Mouse (Mus musculus): ENCODE results near the gene Tns1. TPM values are rescaled to one million over a fixed set of nuclear protein-coding genes. Genes with fewer than 3 reads are reported as not detected.

The Tns1 gene
- polyA plus RNA-seq, 1 experiment: 111 TPM

- no peak for TF ChIP-seq CEBPB (IDR thresholded peaks at IDR 0.05; ENCODE audit: insufficient read depth, poor library complexity, severe bottlenecking)
- Histone ChIP-seq H3ac (ENCODE audit: control insufficient read depth, insufficient read length) (no peak overlapping the region), H3K4me3 (no peak overlapping the region), H3K27me3 (ENCODE audit: control insufficient read depth, insufficient read depth, insufficient read length) (no peaks in the 10 kb centered on the region), H3K79me2 (ENCODE audit: control insufficient read depth, insufficient read depth) (peaks cover 6% of the 10 kb centered on the region), H3K4me2 (ENCODE audit: low read depth) (no peak overlapping the region), H3K36me3 (ENCODE audit: control insufficient read depth, insufficient read depth) (peaks cover 37% of the 10 kb centered on the region)
These were observed 131.9 kb downstream of the Tns1 start for GRCm38 (mm10) chr1:73992201-73992938.

GRCm38 (mm10) chr1:73991226-73991625 lies 133.0 kb downstream of the Tns1 start:
- no peak overlapping the region for H3ac ChIP-seq (ENCODE audit: control insufficient read depth, insufficient read length)
- peaks cover 33% of the 10 kb centered on the region for H3K36me3 ChIP-seq (ENCODE audit: control insufficient read depth, insufficient read depth)
- no peak for TF ChIP-seq MAX (IDR thresholded peaks at IDR 0.05; ENCODE audit: low read depth)
- no peak for TF ChIP-seq REST (IDR thresholded peaks at IDR 0.05; ENCODE audit: insufficient read depth, insufficient read length)
- no peak for TF ChIP-seq TCF3 (IDR thresholded peaks at IDR 0.05; ENCODE audit: insufficient read length, low read depth)
- TF ChIP-seq USF1 (IDR thresholded peaks at IDR 0.05; ENCODE audit: low read depth): no peak
- TF ChIP-seq SRF (IDR thresholded peaks at IDR 0.05; ENCODE audit: control insufficient read depth, insufficient read length, low read depth): no peak
- no peak for TF ChIP-seq E2F4 (IDR thresholded peaks at IDR 0.05; ENCODE audit: insufficient read depth)
- no peak for TF ChIP-seq MYOG (IDR thresholded peaks at IDR 0.05; ENCODE audit: control insufficient read depth in 1 of 3, insufficient read depth in 1 of 3, insufficient read length in 2 of 3, low read depth in 2 of 3)
- no peak for TF ChIP-seq POLR2A (IDR thresholded peaks at IDR 0.05; ENCODE audit: insufficient read length, low read depth)
- TF ChIP-seq POLR2AphosphoS2 (IDR thresholded peaks at IDR 0.05; ENCODE audit: insufficient read length, low read depth): no peak
- TF ChIP-seq MYOD1 (IDR thresholded peaks at IDR 0.05; ENCODE audit: control insufficient read depth in 1 of 3, insufficient read length in 2 of 3, low read depth in 2 of 3): no peak
- no peak for TF ChIP-seq TCF12 (IDR thresholded peaks at IDR 0.05; ENCODE audit: insufficient read depth, poor library complexity, severe bottlenecking)
- no peak for TF ChIP-seq CEBPB (IDR thresholded peaks at IDR 0.05; ENCODE audit: insufficient read depth, poor library complexity, severe bottlenecking)
- H3K4me3 ChIP-seq: no peak overlapping the region
- no peaks in the 10 kb centered on the region for H3K79me2 ChIP-seq (ENCODE audit: control insufficient read depth, insufficient read depth)
- no peak overlapping the region for H3K4me2 ChIP-seq (ENCODE audit: low read depth)
- no peaks in the 10 kb centered on the region for H3K27me3 ChIP-seq (ENCODE audit: control insufficient read depth, insufficient read depth, insufficient read length)

- Histone ChIP-seq H3K36me3 (ENCODE audit: control insufficient read depth, insufficient read depth) (peaks cover 39% of the 10 kb centered on the region), H3K27me3 (ENCODE audit: control insufficient read depth, insufficient read depth, insufficient read length) (no peaks in the 10 kb centered on the region), H3K4me2 (ENCODE audit: low read depth) (no peak overlapping the region), H3K79me2 (ENCODE audit: control insufficient read depth, insufficient read depth) (no peaks in the 10 kb centered on the region), H3K4me3 (no peak overlapping the region), H3ac (ENCODE audit: control insufficient read depth, insufficient read length) (no peak overlapping the region)
- TF ChIP-seq TCF3 (IDR thresholded peaks at IDR 0.05; ENCODE audit: insufficient read length, low read depth) (no peak), MYOG (IDR thresholded peaks at IDR 0.05; ENCODE audit: control insufficient read depth in 1 of 3, insufficient read depth in 1 of 3, insufficient read length in 2 of 3, low read depth in 2 of 3) (no peak)
These were observed 134.2 kb downstream of the Tns1 start for GRCm38 (mm10) chr1:73990024-73990423.

- Histone ChIP-seq H3K79me2 (ENCODE audit: control insufficient read depth, insufficient read depth) (no peaks in the 10 kb centered on the region), H3ac (ENCODE audit: control insufficient read depth, insufficient read length) (no peak overlapping the region), H3K36me3 (ENCODE audit: control insufficient read depth, insufficient read depth) (peaks cover 48% of the 10 kb centered on the region), H3K27me3 (ENCODE audit: control insufficient read depth, insufficient read depth, insufficient read length) (no peaks in the 10 kb centered on the region), H3K4me3 (no peak overlapping the region), H3K4me2 (ENCODE audit: low read depth) (no peak overlapping the region)
- TF ChIP-seq MAX (IDR thresholded peaks at IDR 0.05; ENCODE audit: low read depth) (no peak), USF1 (IDR thresholded peaks at IDR 0.05; ENCODE audit: low read depth) (no peak)
These were observed 136.5 kb downstream of the Tns1 start for GRCm38 (mm10) chr1:73987705-73988201.

- TF ChIP-seq MAX (IDR thresholded peaks at IDR 0.05; ENCODE audit: low read depth) (no peak), USF1 (IDR thresholded peaks at IDR 0.05; ENCODE audit: low read depth) (no peak), E2F4 (IDR thresholded peaks at IDR 0.05; ENCODE audit: insufficient read depth) (no peak), SRF (IDR thresholded peaks at IDR 0.05; ENCODE audit: control insufficient read depth, insufficient read length, low read depth) (no peak)
- Histone ChIP-seq H3K4me2 (ENCODE audit: low read depth) (no peak overlapping the region), H3K4me3 (no peak overlapping the region), H3K79me2 (ENCODE audit: control insufficient read depth, insufficient read depth) (no peaks in the 10 kb centered on the region), H3K27me3 (ENCODE audit: control insufficient read depth, insufficient read depth, insufficient read length) (no peaks in the 10 kb centered on the region), H3K36me3 (ENCODE audit: control insufficient read depth, insufficient read depth) (peaks cover 52% of the 10 kb centered on the region), H3ac (ENCODE audit: control insufficient read depth, insufficient read length) (no peak overlapping the region)
These were observed 137.8 kb downstream of the Tns1 start for GRCm38 (mm10) chr1:73986268-73987045.
